8 mouse cellular contexts compared by ENCODE assay signal in the genomic region with DNA sequence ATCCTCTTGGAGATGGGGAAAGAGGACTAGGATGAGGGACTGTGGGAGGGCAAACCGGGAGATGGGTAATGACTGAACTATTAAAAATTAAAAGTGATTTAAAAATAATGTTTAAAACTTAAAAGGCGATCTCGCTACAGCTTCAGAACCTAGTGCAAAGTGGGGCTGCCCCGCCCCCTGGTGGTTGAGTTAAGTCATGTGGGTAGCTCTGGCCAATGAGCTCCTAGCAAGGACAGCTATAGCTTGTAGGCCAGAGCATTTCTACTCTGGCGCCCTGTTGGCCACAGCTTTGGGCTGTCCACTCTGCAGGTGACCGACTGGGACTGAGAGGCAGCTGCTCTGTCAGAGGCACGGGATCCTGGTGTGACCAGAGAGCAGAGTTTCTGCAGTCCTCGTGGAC. TPM values are rescaled to one million over a fixed set of nuclear protein-coding genes. Genes with fewer than 3 reads are reported as not detected.
DNase-seq lines count a peak whose midpoint lies in the region; ATAC-seq and TF ChIP-seq lines count a peak whose summit lies in the region.

No protein-coding gene starts in this region.

- DNase-seq in c-Kit-positive CD71-positive TER-119-positive erythroid progenitor cells, embryonic 14.5 days (ENCODE audit: low spot score), result peak; percentile 76
- DNase-seq in heart, postnatal 0 days (ENCODE audit: low spot score), result peak; percentile 87
- peak; percentile 85 to 93 for DNase-seq in kidney, postnatal 36 days
- DNase-seq in stomach, postnatal 0 days (ENCODE audit: low spot score), result peak; percentile 87

- H3K4me1 ChIP-seq in E14TG2a.4 (replicated peaks; ENCODE audit: low read depth, low read length), result peaks cover 18% of the 10 kb centered on the region
- peaks cover 12% of the 10 kb centered on the region for H3K4me1 ChIP-seq in forebrain, embryonic 12.5 days
- no peaks in the 10 kb centered on the region for H3K4me1 ChIP-seq in heart, postnatal 0 days (ENCODE audit: control insufficient read depth, insufficient read depth)
- H3K4me1 ChIP-seq in liver, embryonic 15.5 days (replicated peaks), result peaks cover 6% of the 10 kb centered on the region
- H3K4me1 ChIP-seq in neural tube, embryonic 12.5 days, result peaks cover 2% of the 10 kb centered on the region
- H3K4me1 ChIP-seq in stomach, postnatal 0 days (replicated peaks; ENCODE audit: control insufficient read depth, insufficient read depth), result no peaks in the 10 kb centered on the region

- H3K9me3 ChIP-seq in E14TG2a.4 (ENCODE audit: low read length), result no peaks in the 10 kb centered on the region
- no peaks in the 10 kb centered on the region for H3K9me3 ChIP-seq in forebrain, embryonic 12.5 days
- no peaks in the 10 kb centered on the region for H3K9me3 ChIP-seq in heart, postnatal 0 days (replicated peaks; ENCODE audit: control insufficient read depth, low read length)
- no peaks in the 10 kb centered on the region for H3K9me3 ChIP-seq in liver, embryonic 15.5 days (replicated peaks)
- no peaks in the 10 kb centered on the region for H3K9me3 ChIP-seq in neural tube, embryonic 12.5 days
- H3K9me3 ChIP-seq in stomach, postnatal 0 days (ENCODE audit: control insufficient read depth, low read length), result no peaks in the 10 kb centered on the region

- no peak overlapping the region for H3K27ac ChIP-seq in forebrain, embryonic 12.5 days
- H3K27ac ChIP-seq in heart, postnatal 0 days (ENCODE audit: low read depth), result no peak overlapping the region
- H3K27ac ChIP-seq in liver, embryonic 15.5 days (replicated peaks), result no peak overlapping the region
- no peak overlapping the region for H3K27ac ChIP-seq in neural tube, embryonic 12.5 days
- no peak overlapping the region for H3K27ac ChIP-seq in stomach, postnatal 0 days (replicated peaks)

- no peak for TF ChIP-seq EP300 in heart, postnatal 0 days (IDR thresholded peaks at IDR 0.05; ENCODE audit: low read depth)
- no peak for TF ChIP-seq EP300 in stomach, postnatal 0 days (optimal IDR thresholded peaks at IDR 0.05)

- H3K9ac ChIP-seq in forebrain, embryonic 12.5 days, result no peak overlapping the region
- no peak overlapping the region for H3K9ac ChIP-seq in heart, postnatal 0 days (replicated peaks; ENCODE audit: low read depth, low read length)
- no peak overlapping the region for H3K9ac ChIP-seq in liver, embryonic 15.5 days
- no peak overlapping the region for H3K9ac ChIP-seq in neural tube, embryonic 12.5 days
- no peak overlapping the region for H3K9ac ChIP-seq in stomach, postnatal 0 days (ENCODE audit: low read length)

- 9% methylated on average over 8 of the region's 8 CpGs for WGBS in forebrain, embryonic 12.5 days
- 4% methylated on average over 8 of the region's 8 CpGs for WGBS in heart, postnatal 0 days
- 9% methylated on average over 8 of the region's 8 CpGs for WGBS in liver, embryonic 15.5 days (ENCODE audit: insufficient replicate concordance)
- 8% methylated on average over 8 of the region's 8 CpGs for WGBS in neural tube, embryonic 12.5 days
- 4% methylated on average over 8 of the region's 8 CpGs for WGBS in stomach, postnatal 0 days

- TF ChIP-seq CTCF in E14TG2a.4 (conservative IDR thresholded peaks at IDR 0.05; ENCODE audit: low read length), result peak; percentile 49
- TF ChIP-seq CTCF in heart, postnatal 0 days (IDR thresholded peaks at IDR 0.05; ENCODE audit: low read depth), result peak; percentile 84
- peak; percentile 93 for TF ChIP-seq CTCF in stomach, postnatal 0 days (IDR thresholded peaks at IDR 0.05; ENCODE audit: low read depth)

- H3K4me2 ChIP-seq in forebrain, embryonic 12.5 days, result no peak overlapping the region; the same call in 1 of the 2 replicates
- no peak overlapping the region for H3K4me2 ChIP-seq in heart, postnatal 0 days (ENCODE audit: low read depth, low read length)
- H3K4me2 ChIP-seq in liver, embryonic 15.5 days, result no peak overlapping the region
- peak overlapping the region; percentile 35 for H3K4me2 ChIP-seq in neural tube, embryonic 12.5 days (replicated peaks)
- no peak overlapping the region for H3K4me2 ChIP-seq in stomach, postnatal 0 days (replicated peaks; ENCODE audit: low read depth)

- H3K36me3 ChIP-seq in E14TG2a.4 (ENCODE audit: insufficient read depth, low read length), result no peaks in the 10 kb centered on the region
- H3K36me3 ChIP-seq in forebrain, embryonic 12.5 days (replicated peaks), result no peaks in the 10 kb centered on the region
- no peaks in the 10 kb centered on the region for H3K36me3 ChIP-seq in heart, postnatal 0 days (replicated peaks; ENCODE audit: control insufficient read depth, insufficient read depth, low read length)
- no peaks in the 10 kb centered on the region for H3K36me3 ChIP-seq in liver, embryonic 15.5 days (replicated peaks)
- no peaks in the 10 kb centered on the region for H3K36me3 ChIP-seq in neural tube, embryonic 12.5 days
- no peaks in the 10 kb centered on the region for H3K36me3 ChIP-seq in stomach, postnatal 0 days (ENCODE audit: control insufficient read depth, insufficient read depth, low read length)

- peak; percentile 89 for ATAC-seq in forebrain, embryonic 12.5 days (ENCODE audit: low FRiP score)
- ATAC-seq in heart, postnatal 0 days (ENCODE audit: insufficient read depth, low read depth), result peak; percentile 90
- peak; percentile 66 for ATAC-seq in liver, embryonic 15.5 days (ENCODE audit: insufficient read depth)
- ATAC-seq in neural tube, embryonic 12.5 days (ENCODE audit: low FRiP score, low read depth), result no peak; the same call in none of the 2 replicates
- ATAC-seq in stomach, postnatal 0 days (ENCODE audit: low FRiP score, low TSS enrichment), result peak; percentile 84

- H3K27me3 ChIP-seq in E14TG2a.4 (ENCODE audit: insufficient read depth, low read length), result no peaks in the 10 kb centered on the region; the same call in 1 of the 2 replicates
- no peaks in the 10 kb centered on the region for H3K27me3 ChIP-seq in forebrain, embryonic 12.5 days
- no peaks in the 10 kb centered on the region for H3K27me3 ChIP-seq in heart, postnatal 0 days (ENCODE audit: control insufficient read depth, insufficient read depth, low read length)
- no peaks in the 10 kb centered on the region for H3K27me3 ChIP-seq in liver, embryonic 15.5 days
- no peaks in the 10 kb centered on the region for H3K27me3 ChIP-seq in neural tube, embryonic 12.5 days (replicated peaks)
- no peaks in the 10 kb centered on the region for H3K27me3 ChIP-seq in stomach, postnatal 0 days (ENCODE audit: control insufficient read depth, insufficient read depth, low read length)

- no peak overlapping the region for H3K4me3 ChIP-seq in E14TG2a.4 (replicated peaks; ENCODE audit: low read length)
- H3K4me3 ChIP-seq in forebrain, embryonic 12.5 days (replicated peaks), result no peak overlapping the region
- H3K4me3 ChIP-seq in heart, postnatal 0 days (ENCODE audit: low read depth, low read length), result no peak overlapping the region
- no peak overlapping the region for H3K4me3 ChIP-seq in liver, embryonic 15.5 days (replicated peaks)
- no peak overlapping the region for H3K4me3 ChIP-seq in neural tube, embryonic 12.5 days
- no peak overlapping the region for H3K4me3 ChIP-seq in stomach, postnatal 0 days (ENCODE audit: low read depth, low read length)

RNA-seq across cellular contexts. Expression of gene Man1c1, which starts 9.8 kb away (rescaled TPM):
- polyA plus RNA-seq in forebrain, embryonic 12.5 days (2016; fragmentation: Nextera tagmentation; extraction: Ambion mirVana), result 3.5 and 4.0 TPM in 2 replicates
- total RNA-seq in heart, postnatal 0 days (2014; rRNA removed; ENCODE audit: low replicate concordance), result 14.8 and 21.2 TPM in 2 replicates
- 3.8 TPM in 2 replicates for polyA plus RNA-seq in heart, postnatal 0 days (2015; fragmentation: Nextera tagmentation; extraction: Ambion mirVana)
- 1.4 and 2.0 TPM in 2 replicates for polyA plus RNA-seq in liver, embryonic 15.5 days (2015; fragmentation: Nextera tagmentation; extraction: Ambion mirVana)
- 5.1 and 6.3 TPM in 2 replicates for polyA plus RNA-seq in neural tube, embryonic 12.5 days (2016; fragmentation: Nextera tagmentation; extraction: Ambion mirVana)
- polyA plus RNA-seq in stomach, postnatal 0 days (2015; fragmentation: Nextera tagmentation; extraction: Ambion mirVana), result 1.5 TPM in 2 replicates

RNA-seq across cellular contexts. Expression of gene Ldlrap1, which starts 53.9 kb away (rescaled TPM):
- polyA plus RNA-seq in forebrain, embryonic 12.5 days (2016; fragmentation: Nextera tagmentation; extraction: Ambion mirVana), result 5.1 and 5.9 TPM in 2 replicates
- total RNA-seq in heart, postnatal 0 days (2014; rRNA removed; ENCODE audit: low replicate concordance), result 9.4 and 31.8 TPM in 2 replicates
- polyA plus RNA-seq in heart, postnatal 0 days (2015; fragmentation: Nextera tagmentation; extraction: Ambion mirVana), result 11.6 and 12.3 TPM in 2 replicates
- polyA plus RNA-seq in liver, embryonic 15.5 days (2015; fragmentation: Nextera tagmentation; extraction: Ambion mirVana), result 21.8 and 22.4 TPM in 2 replicates
- polyA plus RNA-seq in neural tube, embryonic 12.5 days (2016; fragmentation: Nextera tagmentation; extraction: Ambion mirVana), result 5.3 and 7.0 TPM in 2 replicates
- 18.8 and 19.5 TPM in 2 replicates for polyA plus RNA-seq in stomach, postnatal 0 days (2015; fragmentation: Nextera tagmentation; extraction: Ambion mirVana)
